Mouse (Mus musculus) G1E (cell line): ENCODE data around the gene Trim9.

Experiments
- CTCF ChIP-seq: IDR thresholded peaks from 2 replicates; pipeline ENCODE4 v1.5.1; 2012; ENCODE audit warnings: low read depth, low read length, inconsistent platforms, mixed read lengths
- GATA1 ChIP-seq: IDR thresholded peaks from 2 replicates; pipeline ENCODE4 v1.6.1; 2012; ENCODE audit warnings: borderline replicate concordance, low read length, inconsistent platforms, mixed read lengths
- GATA2 ChIP-seq: IDR thresholded peaks from 2 replicates; pipeline ENCODE4 v1.6.1; 2012; ENCODE audit warnings: low read depth, low read length, inconsistent platforms, borderline replicate concordance
- POLR2AphosphoS5 ChIP-seq: IDR thresholded peaks from 2 replicates; pipeline ENCODE4 v1.6.1; 2012; ENCODE audit warnings: low read depth, low read length, inconsistent platforms; ENCODE audit not compliant: insufficient replicate concordance
- TAL1 ChIP-seq: conservative IDR thresholded peaks from 2 replicates; pipeline ENCODE4 v1.6.1; 2012; ENCODE audit warnings: low read depth, low read length, inconsistent platforms, mixed read lengths

GRCm38 (mm10) chr12:70302022-70302720, 45.2 kb downstream of the Trim9 start:
- no peak for TF ChIP-seq CTCF
- no peak for TF ChIP-seq GATA1
- no peak for TF ChIP-seq TAL1
- no peak for TF ChIP-seq GATA2
- no peak for TF ChIP-seq POLR2AphosphoS5
